Mouse (Mus musculus) cortical plate, adult 2 months (tissue): ENCODE data around the gene Plxnc1.

Source experiments
- CTCF ChIP-seq: fragments of 200-500 bp; IDR thresholded peaks from 2 replicates; pipeline ENCODE4 v1.5.1; 2011; ENCODE audit warnings: mild to moderate bottlenecking, control low read depth, low read length; ENCODE audit not compliant: insufficient read depth; ENCODE audit errors: extremely low read depth
- POLR2A ChIP-seq: fragments of 200-500 bp; IDR thresholded peaks from 2 replicates; pipeline ENCODE4 v1.6.1; 2011; ENCODE audit warnings: mild to moderate bottlenecking, low read length, control low read depth; ENCODE audit not compliant: insufficient read depth; ENCODE audit errors: extremely low read depth

DNA sequence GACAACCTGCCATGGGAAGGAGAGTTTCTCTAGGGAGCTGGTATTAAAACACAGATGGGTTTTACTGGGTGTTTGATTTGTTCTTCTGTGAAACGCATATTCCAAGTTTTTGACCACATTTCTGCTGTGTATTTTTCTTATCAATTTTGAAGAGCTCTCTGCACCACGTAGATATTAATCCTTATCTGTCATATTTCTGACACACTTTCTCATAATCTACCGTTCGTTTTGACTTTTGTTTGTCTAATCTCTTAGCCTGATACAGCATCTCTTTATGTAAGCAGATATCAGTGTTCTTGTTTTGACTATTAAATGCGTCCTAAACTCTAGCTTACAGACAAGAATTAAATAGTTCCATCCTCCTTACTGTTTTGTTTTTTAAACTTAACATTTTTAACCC, 73.1 kb downstream of the Plxnc1 start:
- TF ChIP-seq CTCF (no peak), POLR2A (no peak)
